Comparison of ENCODE assay signal across 12 mouse cellular contexts in the genomic region with DNA sequence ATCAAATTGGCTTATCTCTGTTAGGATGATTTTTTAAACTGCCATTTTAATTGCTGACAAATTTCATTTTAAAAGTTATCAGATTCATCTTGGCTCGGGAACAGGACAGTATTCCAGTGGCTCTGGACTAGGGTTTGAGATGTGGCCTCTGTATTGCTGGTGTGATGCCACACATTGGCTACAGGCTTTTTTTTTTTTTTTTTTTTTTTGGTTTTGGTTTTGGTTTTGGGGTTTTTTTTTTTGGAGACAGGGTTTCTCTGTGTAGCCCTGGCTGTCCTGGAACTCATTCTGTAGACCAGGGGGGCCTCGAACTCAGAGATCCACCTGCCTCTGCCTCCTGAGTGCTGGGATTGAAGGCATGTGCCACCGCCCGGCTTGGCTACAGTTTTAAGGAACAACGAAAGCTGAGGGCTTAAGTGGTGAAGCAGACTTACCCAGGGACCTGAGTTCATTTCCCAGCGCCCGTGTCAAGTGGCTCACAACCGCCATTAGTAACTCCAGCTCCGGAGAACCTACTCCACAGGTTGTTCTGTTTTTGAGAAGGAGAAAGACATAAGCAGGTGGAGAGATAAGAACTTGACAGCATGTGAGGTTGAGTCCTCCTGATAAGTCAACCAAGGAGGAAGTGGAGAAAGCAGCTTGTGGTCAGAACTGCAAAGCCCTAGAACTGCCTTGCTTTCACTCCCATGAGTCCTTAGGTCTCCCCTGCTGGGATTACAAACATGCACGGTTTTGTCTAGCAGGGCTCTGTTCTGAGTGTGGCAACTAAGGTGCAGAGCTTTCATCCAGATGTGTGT. TPM values are rescaled to one million over a fixed set of nuclear protein-coding genes. Genes with fewer than 3 reads are reported as not detected.
DNase-seq lines count a peak whose midpoint lies in the region; ATAC-seq and TF ChIP-seq lines count a peak whose summit lies in the region.
"Had no signal": no experiment of that assay in that cellular context is flagged by ENCODE, and none has a peak within 500 bp of the region (broad histone marks: within the 10 kb centered on the region; RNA-seq: fewer than 3 reads in every experiment).

No protein-coding gene starts in this region.

- H3K27me3 ChIP-seq in intestine, embryonic 15.5 days (replicated peaks), result no peaks in the 10 kb centered on the region
- H3K27me3 ChIP-seq in intestine, postnatal 0 days (replicated peaks; ENCODE audit: control insufficient read depth, insufficient read depth, low read length), result no peaks in the 10 kb centered on the region
- H3K27me3 ChIP-seq in midbrain, embryonic 15.5 days (replicated peaks), result no peaks in the 10 kb centered on the region
- H3K27me3 ChIP-seq: hindbrain, embryonic 12.5 days; neural tube, embryonic 15.5 days had no signal

- H3K27ac ChIP-seq in intestine, embryonic 15.5 days, result no peak overlapping the region
- no peak overlapping the region for H3K27ac ChIP-seq in intestine, postnatal 0 days (ENCODE audit: low read depth, low read length)
- no peak overlapping the region for H3K27ac ChIP-seq in midbrain, embryonic 15.5 days
- H3K27ac ChIP-seq: hindbrain, embryonic 12.5 days; neural tube, embryonic 15.5 days had no signal

- no peaks in the 10 kb centered on the region for H3K36me3 ChIP-seq in intestine, embryonic 15.5 days
- no peaks in the 10 kb centered on the region for H3K36me3 ChIP-seq in intestine, postnatal 0 days (ENCODE audit: control insufficient read depth, insufficient read depth)
- H3K36me3 ChIP-seq in midbrain, embryonic 15.5 days (replicated peaks), result no peaks in the 10 kb centered on the region
- H3K36me3 ChIP-seq: hindbrain, embryonic 12.5 days; neural tube, embryonic 15.5 days had no signal

- peak; percentile 54 for DNase-seq in ES-CJ7 (ENCODE audit: low read depth, low spot score)
- no peak for DNase-seq in gastrocnemius, postnatal 25 days
- DNase-seq in heart, adult 9 months (ENCODE audit: low spot score in 2 of 2), result no peak
- DNase-seq: adrenal gland, postnatal 36 days; lung, adult 2 months had no signal

- ATAC-seq in intestine, embryonic 15.5 days, result 0 out of 2 replicates have a peak, but pooled peaks have one; percentile 34
- ATAC-seq in intestine, postnatal 0 days, result no peak
- peak; percentile 93 to 96 for ATAC-seq in hematopoietic stem cell, adult 5-6 weeks (replicated peaks in 1 of 2; ENCODE audit: insufficient read depth in 1 of 2, low FRiP score in 2 of 2, low TSS enrichment in 1 of 2, low read depth in 1 of 2, poor library complexity in 2 of 2, severe bottlenecking in 2 of 2)
- peak; percentile 80 for ATAC-seq in monocyte, adult 5-6 weeks (replicated peaks; ENCODE audit: insufficient number of reproducible peaks, low FRiP score, low TSS enrichment, poor library complexity, severe bottlenecking)
- no peak for ATAC-seq in midbrain, embryonic 15.5 days (replicated peaks)

- 81% methylated on average over 10 of the region's 10 CpGs for WGBS in intestine, embryonic 15.5 days
- 81% methylated on average over 10 of the region's 10 CpGs for WGBS in intestine, postnatal 0 days
- WGBS in midbrain, embryonic 15.5 days, result 85% methylated on average over 10 of the region's 10 CpGs

- no peak overlapping the region for H3K4me2 ChIP-seq in intestine, embryonic 15.5 days (replicated peaks)
- no peak overlapping the region for H3K4me2 ChIP-seq in intestine, postnatal 0 days (replicated peaks; ENCODE audit: low read depth)
- no peak overlapping the region for H3K4me2 ChIP-seq in midbrain, embryonic 15.5 days
- H3K4me2 ChIP-seq: hindbrain, embryonic 12.5 days; neural tube, embryonic 15.5 days had no signal

- no peak for TF ChIP-seq CTCF in intestine, postnatal 0 days (IDR thresholded peaks at IDR 0.05; ENCODE audit: low read depth)

- no peak overlapping the region for H3K4me3 ChIP-seq in intestine, embryonic 15.5 days (replicated peaks)
- H3K4me3 ChIP-seq in intestine, postnatal 0 days (ENCODE audit: low read depth, low read length), result no peak overlapping the region
- no peak overlapping the region for H3K4me3 ChIP-seq in midbrain, embryonic 15.5 days
- H3K4me3 ChIP-seq: hindbrain, embryonic 12.5 days; neural tube, embryonic 15.5 days had no signal

- no peak overlapping the region for H3K9ac ChIP-seq in intestine, embryonic 15.5 days
- H3K9ac ChIP-seq in intestine, postnatal 0 days (ENCODE audit: low read depth, low read length), result no peak overlapping the region
- no peak overlapping the region for H3K9ac ChIP-seq in midbrain, embryonic 15.5 days
- H3K9ac ChIP-seq: hindbrain, embryonic 12.5 days; neural tube, embryonic 15.5 days had no signal

- no peaks in the 10 kb centered on the region for H3K9me3 ChIP-seq in intestine, embryonic 15.5 days
- H3K9me3 ChIP-seq in intestine, postnatal 0 days (ENCODE audit: control insufficient read depth), result 0 out of 2 replicates have a peak, but pooled peaks cover 5% of the 10 kb centered on the region
- H3K9me3 ChIP-seq in midbrain, embryonic 15.5 days, result no peaks in the 10 kb centered on the region
- H3K9me3 ChIP-seq: neural tube, embryonic 15.5 days had no signal

- peaks cover 5% of the 10 kb centered on the region; the same call in 1 of the 2 replicates for H3K4me1 ChIP-seq in intestine, embryonic 15.5 days (replicated peaks)
- H3K4me1 ChIP-seq in intestine, postnatal 0 days (replicated peaks; ENCODE audit: control insufficient read depth, insufficient read depth, low read length), result no peaks in the 10 kb centered on the region
- H3K4me1 ChIP-seq in midbrain, embryonic 15.5 days, result no peaks in the 10 kb centered on the region
- H3K4me1 ChIP-seq: hindbrain, embryonic 12.5 days; neural tube, embryonic 15.5 days had no signal

RNA-seq across cellular contexts. Expression of a gene that starts 21.7 kb away (rescaled TPM):
- polyA plus RNA-seq in intestine, embryonic 15.5 days (2015; fragmentation: Nextera tagmentation; extraction: Ambion mirVana), result 43.2 and 44.4 TPM in 2 replicates
- polyA plus RNA-seq in intestine, postnatal 0 days (2015; fragmentation: Nextera tagmentation; extraction: Ambion mirVana), result 27.3 and 28.8 TPM in 2 replicates
- total RNA-seq in hematopoietic stem cell, adult 5-6 weeks (2017), result 159 and 183 TPM in 2 replicates
- total RNA-seq in monocyte, adult 5-6 weeks (2017), result 131 to 143 TPM (median 136 TPM) in 3 replicates
- polyA plus RNA-seq in midbrain, embryonic 15.5 days (2015; fragmentation: Nextera tagmentation; extraction: Ambion mirVana), result 34.6 and 38.8 TPM in 2 replicates
- 10 to 100 TPM; 16.1 to 19.6 TPM for total RNA-seq in gastrocnemius, postnatal 25 days (2021)

Comparison
In these comparisons a context has a peak if more than half of its experiments do, and no peak if none do; other contexts are left out.
1. ATAC-seq: peak in intestine, embryonic 15.5 days (single experiment), hematopoietic stem cell, adult 5-6 weeks (2 of 2) and monocyte, adult 5-6 weeks (single experiment); none in intestine, postnatal 0 days (single experiment) and midbrain, embryonic 15.5 days (single experiment).